Mouse (Mus musculus) CH12.LX (cell line): ENCODE measurements at regions not wholly inside any gene's neighbourhood (a gene's known extent, or its start where the extent isn't known, plus 50 kb on each side); places are given as distances from the start of the nearest gene placed in this dataset.

Experiments used
- DNase-seq: peaks from one replicate; pipeline ENCODE4 v3.0.0-alpha.2; 2013; ENCODE audit errors: extremely low read depth
- H3K27ac ChIP-seq: 2 replicates; pipeline ENCODE4 v1.5.1; 2012; ENCODE audit warnings: low read depth, mild to moderate bottlenecking, control low read depth, moderate library complexity; ENCODE audit not compliant: insufficient read depth
- H3K27me3 ChIP-seq: replicated peaks from 2 replicates; pipeline ENCODE3; 2012; ENCODE audit warnings: inconsistent platforms
- H3K36me3 ChIP-seq, 2 experiments: replicated peaks in 1 of 2; 2 replicates each; pipeline versions ENCODE3 to v1.6.1; 2012; ENCODE audit warnings: inconsistent platforms in 1 of 2, low read length in 1 of 2, mild to moderate bottlenecking in 1 of 2, mixed read lengths in 1 of 2, moderate library complexity in 1 of 2; ENCODE audit not compliant: control insufficient read depth in 1 of 2, insufficient read depth in 1 of 2
- H3K4me1 ChIP-seq, 2 experiments: 2 replicates each; pipeline ENCODE4 v1.6.1; 2012; ENCODE audit warnings: inconsistent platforms in 1 of 2, moderate library complexity in 1 of 2; ENCODE audit not compliant: insufficient read depth in 2 of 2, control insufficient read depth in 1 of 2
- H3K4me2 ChIP-seq: 2 replicates; pipeline ENCODE4 v1.6.1; 2012; ENCODE audit warnings: low read depth, mild to moderate bottlenecking, control low read depth; ENCODE audit not compliant: poor library complexity, insufficient read depth, severe bottlenecking
- H3K4me3 ChIP-seq, 3 experiments: fragments of 150-350 bp in 1 of 3; sonication (generic) in 1 of 3; replicated peaks in 1 of 3; 2 replicates each; pipeline versions ENCODE3 to v1.5.1; 2011 to 2012; ENCODE audit warnings: low read depth in 2 of 3, low read length in 2 of 3, mild to moderate bottlenecking in 2 of 3, moderate library complexity in 2 of 3, control low read depth in 1 of 3, improper control_type of control experiment in 1 of 3, inconsistent platforms in 1 of 3, mixed read lengths in 1 of 3; ENCODE audit not compliant: poor library complexity in 1 of 3
- H3K79me2 ChIP-seq: replicated peaks from 2 replicates; pipeline ENCODE4 v1.6.1; 2012; ENCODE audit warnings: mild to moderate bottlenecking, moderate library complexity; ENCODE audit not compliant: control insufficient read depth, poor library complexity, insufficient read depth, severe bottlenecking; ENCODE audit errors: extremely low read depth
- H3K9ac ChIP-seq: 2 replicates; pipeline ENCODE4 v1.6.1; 2012; ENCODE audit warnings: low read depth, mild to moderate bottlenecking, control low read depth, moderate library complexity; ENCODE audit not compliant: insufficient read depth
- H3K9me3 ChIP-seq: replicated peaks from 2 replicates; pipeline ENCODE3; 2012; ENCODE audit warnings: low read length, inconsistent platforms, mixed read lengths
- CHD1 ChIP-seq: IDR thresholded peaks from 2 replicates; pipeline ENCODE4 v1.6.1; 2012; ENCODE audit warnings: low read depth, low read length, improper control_type of control experiment, inconsistent platforms
- CHD2 ChIP-seq: IDR thresholded peaks from 2 replicates; pipeline ENCODE4 v1.6.1; 2011; ENCODE audit warnings: low read length, improper control_type of control experiment
- CTCF ChIP-seq, 2 experiments: IDR thresholded peaks in 1 of 2; conservative IDR thresholded peaks in 1 of 2; 2 replicates each; pipeline ENCODE4 v1.5.1; 2011 to 2012; ENCODE audit warnings: low read depth in 2 of 2, low read length in 2 of 2, improper control_type of control experiment in 1 of 2, inconsistent platforms in 1 of 2, mild to moderate bottlenecking in 1 of 2, moderate library complexity in 1 of 2
- EP300 ChIP-seq: IDR thresholded peaks from 2 replicates; pipeline ENCODE4 v1.6.1; 2011; ENCODE audit warnings: low read length, improper control_type of control experiment
- ETS1 ChIP-seq: conservative IDR thresholded peaks from 2 replicates; pipeline ENCODE4 v1.6.1; 2012; ENCODE audit warnings: low read depth, mild to moderate bottlenecking, inconsistent platforms, low read length, improper control_type of control experiment, moderate library complexity
- GABPA ChIP-seq: IDR thresholded peaks from 2 replicates; pipeline ENCODE4 v1.6.1; 2012; ENCODE audit warnings: low read depth, low read length, improper control_type of control experiment, inconsistent platforms; ENCODE audit not compliant: insufficient replicate concordance
- HCFC1 ChIP-seq: IDR thresholded peaks from 2 replicates; pipeline ENCODE4 v1.6.1; 2012; ENCODE audit warnings: low read depth, mild to moderate bottlenecking, inconsistent platforms, low read length, improper control_type of control experiment
- JUN ChIP-seq: IDR thresholded peaks from 2 replicates; pipeline ENCODE4 v1.6.1; 2011; ENCODE audit warnings: low read depth, mild to moderate bottlenecking, low read length, improper control_type of control experiment, moderate library complexity; ENCODE audit not compliant: insufficient read depth
- MAFK ChIP-seq: IDR thresholded peaks from 2 replicates; pipeline ENCODE4 v1.6.1; 2011; ENCODE audit warnings: low read length, improper control_type of control experiment; ENCODE audit not compliant: insufficient replicate concordance
- MAZ ChIP-seq: IDR thresholded peaks from 2 replicates; pipeline ENCODE4 v1.6.1; 2012; ENCODE audit warnings: low read depth, mild to moderate bottlenecking, inconsistent platforms, low read length, improper control_type of control experiment, moderate library complexity
- MYC ChIP-seq: IDR thresholded peaks from 2 replicates; pipeline ENCODE4 v1.6.1; 2011; ENCODE audit warnings: low read depth, mild to moderate bottlenecking, improper control_type of control experiment, low read length
- NELFE ChIP-seq: IDR thresholded peaks from 2 replicates; pipeline ENCODE4 v1.6.1; 2011; ENCODE audit warnings: low read depth, low read length, improper control_type of control experiment
- PAX5 ChIP-seq: IDR thresholded peaks from 2 replicates; pipeline ENCODE4 v1.6.1; 2012; ENCODE audit warnings: low read length, inconsistent platforms, mixed read lengths
- RAD21 ChIP-seq: IDR thresholded peaks from 2 replicates; pipeline ENCODE4 v1.6.1; 2011; ENCODE audit warnings: low read depth, mild to moderate bottlenecking, low read length, improper control_type of control experiment, moderate library complexity
- SIN3A ChIP-seq: IDR thresholded peaks from 2 replicates; pipeline ENCODE4 v1.6.1; 2012; ENCODE audit warnings: low read length, improper control_type of control experiment, inconsistent platforms
- TCF12 ChIP-seq: IDR thresholded peaks from 2 replicates; pipeline ENCODE4 v1.6.1; 2014; ENCODE audit warnings: low read depth, mild to moderate bottlenecking, inconsistent platforms, low read length, improper control_type of control experiment
- ZMIZ1 ChIP-seq: IDR thresholded peaks from 2 replicates; pipeline ENCODE4 v1.6.1; 2012; ENCODE audit warnings: low read depth, mild to moderate bottlenecking, inconsistent platforms, low read length, improper control_type of control experiment
- dilution Hi-C: fragments of 300-500 bp; cut with MboI; formaldehyde crosslinking; loops from 2 replicates; pipeline ENCODE4 v1.14.3; 2020; ENCODE audit warnings: low sequenced_read_pairs; ENCODE audit not compliant: extremely low pct_unique_long_range_greater_than_20kb, extremely low pct_ligation_motif_present
- in situ Hi-C: fragments of 300-500 bp; cut with MboI; formaldehyde crosslinking; loops from 3 replicates; pipeline ENCODE4 v1.14.3; 2019; ENCODE audit warnings: low sequenced_read_pairs, low pct_ligation_motif_present, low pct_unique_long_range_greater_than_20kb, mixed read lengths

DNA sequence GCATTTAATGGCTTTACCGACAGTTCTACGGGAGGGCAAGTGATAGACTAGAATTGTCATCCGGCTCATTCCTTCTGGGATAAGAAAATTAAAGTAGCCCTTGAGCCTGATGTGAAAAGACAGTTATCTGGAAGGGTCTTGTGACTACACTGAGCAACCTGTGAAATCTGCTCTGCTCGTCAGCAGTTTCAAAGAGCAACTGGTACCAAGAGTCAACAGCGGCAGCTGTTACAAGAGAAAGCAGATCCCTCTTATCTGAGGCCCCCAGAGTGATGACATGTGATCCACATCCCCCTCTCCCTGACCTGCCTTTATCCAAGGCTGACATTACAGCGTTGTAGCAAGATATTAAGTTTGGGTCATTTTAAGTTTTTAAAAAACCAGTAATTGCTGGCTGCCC is 52.6 kb upstream of the Unc13c start:
- no peaks in the 10 kb centered on the region for H3K27me3 ChIP-seq

DNA sequence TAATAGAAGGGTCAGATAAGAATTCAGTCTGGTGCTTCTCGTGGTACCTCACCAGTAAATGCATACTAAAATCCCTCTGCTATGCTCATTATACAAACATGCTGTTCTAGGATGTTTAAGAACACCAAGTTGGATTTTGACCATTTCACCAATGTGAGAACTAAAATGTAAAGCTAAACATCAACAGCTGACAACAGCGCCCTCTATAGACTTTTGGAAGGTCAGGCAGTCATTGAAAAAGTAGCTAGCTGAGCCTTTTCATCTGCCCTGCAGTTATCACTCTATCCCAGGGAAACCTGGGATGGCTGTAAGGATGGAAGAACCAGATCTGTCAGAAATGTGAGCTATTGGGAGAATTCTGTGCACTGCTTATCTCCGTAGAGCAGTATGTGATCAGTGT is 55.2 kb upstream of the Unc13c start:
- Histone ChIP-seq H3K4me2 (no peak overlapping the region), H3K79me2 (no peaks in the 10 kb centered on the region), H3K4me3 (no peak overlapping the region), H3K9me3 (no peaks in the 10 kb centered on the region), H3K27me3 (no peaks in the 10 kb centered on the region), H3K36me3 (no peaks in the 10 kb centered on the region), H3K9ac (no peak overlapping the region), H3K27ac (no peak overlapping the region), H3K4me1 (no peaks in the 10 kb centered on the region)
- DNase-seq = no peak
- TF ChIP-seq RAD21 (peak; percentile 10), HCFC1 (no peak), CTCF (conservative IDR thresholded peaks at IDR 0.05 in 1 of 2, IDR thresholded peaks at IDR 0.05 in 1 of 2; ENCODE audit: low read depth in 2 of 2, low read length in 2 of 2) (peak in 1 of 2 experiments; percentile 48; a peak in 2 of 4 replicates), SIN3A (no peak)
- in situ Hi-C loops = no loop called here
- dilution Hi-C loops = no loop called here

More for the DNA sequence above, 52.6 kb upstream of the Unc13c start:
- Histone ChIP-seq H3K4me2 (no peak overlapping the region), H3K4me3 (no peak overlapping the region), H3K79me2 (no peaks in the 10 kb centered on the region), H3K9me3 (no peaks in the 10 kb centered on the region), H3K27ac (no peak overlapping the region), H3K36me3 (no peaks in the 10 kb centered on the region), H3K9ac (no peak overlapping the region), H3K4me1 (no peaks in the 10 kb centered on the region)
- no peak for DNase-seq
- dilution Hi-C loops (no loop called here), in situ Hi-C loops (no loop called here)
- TF ChIP-seq SIN3A (no peak), MAFK (no peak), MAZ (no peak), PAX5 (no peak), TCF12 (no peak), MYC (no peak), GABPA (no peak), ZMIZ1 (no peak), ETS1 (no peak), EP300 (no peak), NELFE (no peak), CHD1 (no peak), JUN (no peak)

DNA sequence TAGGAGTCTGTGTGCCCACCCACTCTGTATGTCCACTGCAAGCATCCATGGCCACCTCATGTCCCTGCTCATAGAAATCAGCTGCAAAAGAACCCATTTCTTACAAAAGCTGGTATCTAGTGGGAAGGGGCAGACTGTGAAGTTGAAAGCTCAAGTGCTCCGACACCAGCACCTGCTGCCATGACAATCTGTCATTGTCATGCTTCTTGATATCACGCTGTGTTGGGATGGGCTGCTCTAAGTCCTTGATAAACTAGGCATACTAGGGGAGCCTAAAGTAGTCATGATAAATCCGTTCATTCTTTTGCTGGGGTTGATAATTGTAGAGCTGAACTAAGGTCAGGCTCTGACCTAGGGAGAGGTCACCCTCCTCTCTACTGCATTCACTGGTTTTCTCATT is 57.4 kb upstream of the Unc13c start:
- Histone ChIP-seq H3K4me2 (no peak overlapping the region), H3K79me2 (no peaks in the 10 kb centered on the region), H3K9me3 (no peaks in the 10 kb centered on the region), H3K4me3 (no peak overlapping the region), H3K27me3 (no peaks in the 10 kb centered on the region), H3K4me1 (no peaks in the 10 kb centered on the region), H3K9ac (no peak overlapping the region), H3K27ac (no peak overlapping the region), H3K36me3 (no peaks in the 10 kb centered on the region)
- TF ChIP-seq ZMIZ1 (no peak), EP300 (no peak), CHD2 (no peak)
- no peak for DNase-seq
- dilution Hi-C loops = no loop called here
- in situ Hi-C loops = no loop called here
